Mouse (Mus musculus): ENCODE data around the gene Gm21983.

GRCm38 (mm10) chr7:27192434-27192833 lies 11.5 kb upstream of the Gm21983 start:
- no peak for TF ChIP-seq CTCF (IDR thresholded peaks at IDR 0.05; ENCODE audit: extremely low read depth, insufficient read depth, low read length)
- no peak for TF ChIP-seq POLR2A (IDR thresholded peaks at IDR 0.05; ENCODE audit: extremely low read depth, insufficient read depth, low read length)
